Mouse (Mus musculus) olfactory bulb, adult 2 months (tissue): ENCODE measurements around the gene Sema3d. TPM values are rescaled to one million over a fixed set of nuclear protein-coding genes. Genes with fewer than 3 reads are reported as not detected.

ENCODE experiments used
- H3K27ac ChIP-seq: fragments of 200-500 bp; 2 replicates; pipeline ENCODE4 v1.5.1; 2012; ENCODE audit warnings: low read depth, low read length; ENCODE audit not compliant: insufficient read depth
- H3K4me1 ChIP-seq: fragments of 200-500 bp; 2 replicates; pipeline ENCODE4 v1.6.1; 2012; ENCODE audit warnings: low read length; ENCODE audit not compliant: control insufficient read depth, insufficient read depth
- H3K4me3 ChIP-seq: fragments of 200-500 bp; 2 replicates; pipeline ENCODE4 v1.5.1; 2012; ENCODE audit warnings: mild to moderate bottlenecking, low read depth, low read length, moderate library complexity; ENCODE audit not compliant: insufficient read depth
- CTCF ChIP-seq: fragments of 200-500 bp; IDR thresholded peaks from 2 replicates; pipeline ENCODE4 v1.5.1; 2012; ENCODE audit warnings: low read depth, mild to moderate bottlenecking, low read length, moderate library complexity; ENCODE audit not compliant: insufficient read depth
- POLR2A ChIP-seq: fragments of 200-500 bp; IDR thresholded peaks from 2 replicates; pipeline ENCODE4 v1.6.1; 2012; ENCODE audit warnings: mild to moderate bottlenecking, low read depth, low read length, moderate library complexity; ENCODE audit not compliant: insufficient read depth
- WGBS: fragments of 180-500 bp; shearing (Covaris S2); methylation state at CpG from one replicate; pipeline ENCODE4 v1.1.7; 2018; 5-methylcytosine and 5-hydroxymethylcytosine counted together
- polyA plus RNA-seq: library from polyadenylated mRNA; stranded (reverse); fragments of >200 nt; gene quantifications from 2 replicates; pipeline ENCODE4 v1.2.4, GENCODE M21; 2012; ENCODE audit warnings: low replicate concordance; ENCODE audit not compliant: missing spikeins, insufficient read depth, insufficient read length

Gene Sema3d
- polyA plus RNA-seq: not detected in 2 replicates

DNA sequence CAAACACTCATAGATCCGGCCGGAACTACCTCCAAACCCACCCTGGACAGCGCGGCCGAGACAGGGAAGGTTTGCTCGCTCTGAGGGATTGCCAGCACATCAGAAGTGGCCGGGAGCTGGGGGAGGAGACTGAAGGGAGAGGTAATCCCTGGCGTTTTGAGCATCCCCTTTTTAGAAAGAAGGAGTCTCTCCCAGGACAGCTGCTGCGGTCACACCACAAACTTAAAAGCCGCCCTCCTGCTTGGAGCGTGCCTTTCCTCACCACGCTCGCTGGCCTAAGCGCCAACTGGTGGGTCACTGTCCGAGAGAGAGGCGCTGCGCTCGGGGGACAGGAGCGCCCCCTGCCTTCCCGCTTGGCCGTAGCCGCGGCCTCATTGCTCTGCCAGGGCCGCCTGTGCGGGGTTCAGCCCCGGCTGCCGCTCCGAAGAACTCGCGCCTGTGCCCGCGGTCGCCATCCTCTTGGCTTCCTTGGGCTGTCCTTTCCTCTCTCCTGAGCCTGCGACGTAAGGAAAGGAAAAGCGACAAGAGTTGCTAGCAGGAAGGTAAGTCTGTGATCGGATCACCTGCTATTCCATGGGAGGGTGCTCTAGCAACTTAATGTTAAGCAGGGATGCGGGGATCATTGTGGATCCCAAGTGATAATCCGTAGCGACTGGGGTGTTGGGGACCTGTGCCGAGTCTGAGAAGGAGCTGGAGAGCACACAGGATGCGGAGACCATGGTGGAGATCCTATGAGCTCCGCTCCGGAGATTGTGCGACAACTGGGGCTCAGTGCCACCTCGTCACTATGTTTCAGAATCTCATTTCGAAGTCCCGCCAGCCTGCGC, at the start of gene Sema3d:
Gene Sema3d (plus strand): TSS at position 253 of the 827 bp plus-strand sequence.
- H3K27ac ChIP-seq: no peak within 1 kb of the TSS
- WGBS: 1% methylated on average over 49 of the region's 49 CpGs
- H3K4me3 ChIP-seq: peak within 1 kb of the TSS; percentile 50

DNA sequence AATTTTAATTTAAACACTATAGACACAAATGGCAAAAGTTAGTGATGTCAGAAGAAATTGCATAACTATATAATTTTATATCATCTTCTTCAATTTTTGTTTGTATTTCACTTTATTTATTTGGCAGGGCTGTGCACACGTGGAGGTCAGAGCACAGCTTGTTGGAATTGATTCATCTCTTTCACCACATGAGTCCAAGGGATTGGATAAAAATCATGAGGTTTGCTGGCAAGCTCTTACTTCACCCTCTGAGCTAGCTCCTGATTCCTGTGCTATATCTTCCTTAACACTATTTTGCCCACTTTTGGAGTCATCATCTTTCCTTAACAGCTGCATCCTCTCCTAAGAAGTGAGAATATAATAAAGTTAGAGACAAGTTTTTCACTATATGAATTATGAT, 5.9 kb upstream of the Sema3d start:
- 62% methylated on average over 1 of the region's 1 CpGs for WGBS
- Histone ChIP-seq H3K4me3 (no peak overlapping the region), H3K4me1 (no peaks in the 10 kb centered on the region), H3K27ac (no peak overlapping the region)
- TF ChIP-seq POLR2A (no peak), CTCF (no peak)

More for the DNA sequence above, at the start of gene Sema3d:
- peaks cover 14% of the 10 kb centered on the region for H3K4me1 ChIP-seq
- TF ChIP-seq POLR2A: no peak
- TF ChIP-seq CTCF: peak; percentile 70

DNA sequence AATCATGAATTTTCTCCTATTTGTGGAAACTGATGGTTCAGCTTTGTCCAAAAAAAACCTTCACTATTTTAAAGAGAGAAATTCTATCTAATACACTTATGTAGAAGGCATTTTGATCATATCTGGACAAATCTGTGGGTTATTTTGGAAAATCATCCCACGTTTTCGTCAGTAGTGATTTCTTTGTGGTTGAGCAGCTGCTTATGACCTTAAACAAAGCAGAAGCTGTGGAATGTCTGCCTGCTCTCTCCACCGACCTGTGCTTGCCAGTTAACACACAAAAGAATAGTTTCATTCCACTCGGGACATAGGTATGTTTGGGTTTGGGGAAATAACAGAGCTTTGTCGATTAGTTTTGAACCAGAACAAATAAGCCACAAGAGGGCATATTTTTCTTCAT, 4.3 kb upstream of the Sema3d start:
- Histone ChIP-seq H3K4me3 (no peak overlapping the region), H3K27ac (no peak overlapping the region), H3K4me1 (peaks cover 9% of the 10 kb centered on the region)
- 53% methylated on average over 5 of the region's 5 CpGs for WGBS
- TF ChIP-seq POLR2A (no peak), CTCF (no peak)

DNA sequence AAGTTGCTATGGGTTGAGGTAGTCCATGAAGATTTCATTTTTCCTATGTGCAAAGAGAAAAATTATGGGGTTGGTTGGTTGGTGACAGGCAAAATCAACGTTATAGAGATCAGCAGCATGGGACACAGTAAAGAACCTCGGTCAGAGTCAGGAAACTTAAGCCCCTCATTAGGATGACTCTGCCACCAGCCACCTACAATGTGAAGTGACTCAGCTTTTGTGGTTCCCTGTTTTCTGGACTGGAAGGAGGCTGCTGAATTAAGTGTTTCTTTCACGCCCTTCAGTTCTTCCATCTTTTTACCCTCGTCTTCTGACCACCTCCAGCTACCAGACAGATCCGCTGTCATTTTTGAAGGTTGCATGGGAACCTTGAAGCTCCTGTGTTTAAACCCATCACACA, 1.2 kb upstream of the Sema3d start:
- no peak overlapping the region for H3K27ac ChIP-seq
- 66% methylated on average over 5 of the region's 5 CpGs for WGBS
- H3K4me1 ChIP-seq: peaks cover 14% of the 10 kb centered on the region
- H3K4me3 ChIP-seq: no peak overlapping the region
- no peak for TF ChIP-seq CTCF
- no peak for TF ChIP-seq POLR2A

DNA sequence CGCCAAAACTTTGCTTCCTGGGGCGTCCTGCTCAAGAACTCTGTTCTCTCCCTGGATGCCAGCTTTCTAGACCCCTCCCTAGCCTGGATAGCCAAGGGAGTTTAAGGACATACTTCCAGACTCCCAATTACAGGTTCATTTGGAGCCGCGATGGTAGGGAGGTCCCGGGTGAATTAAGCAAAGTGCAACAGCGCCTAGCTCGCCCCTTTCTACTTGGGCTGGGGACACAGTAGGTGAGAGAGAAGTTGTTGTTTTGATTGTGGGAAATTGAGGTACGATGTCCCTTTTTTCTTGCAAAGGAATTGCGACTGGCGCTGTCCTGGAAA, 738 bp downstream of the Sema3d start:
- TF ChIP-seq POLR2A: no peak
- no peak for TF ChIP-seq CTCF
- 1% methylated on average over 10 of the region's 10 CpGs for WGBS
- H3K4me3 ChIP-seq: peak overlapping the region; percentile 50
- H3K4me1 ChIP-seq: peaks cover 14% of the 10 kb centered on the region
- H3K27ac ChIP-seq: no peak overlapping the region

DNA sequence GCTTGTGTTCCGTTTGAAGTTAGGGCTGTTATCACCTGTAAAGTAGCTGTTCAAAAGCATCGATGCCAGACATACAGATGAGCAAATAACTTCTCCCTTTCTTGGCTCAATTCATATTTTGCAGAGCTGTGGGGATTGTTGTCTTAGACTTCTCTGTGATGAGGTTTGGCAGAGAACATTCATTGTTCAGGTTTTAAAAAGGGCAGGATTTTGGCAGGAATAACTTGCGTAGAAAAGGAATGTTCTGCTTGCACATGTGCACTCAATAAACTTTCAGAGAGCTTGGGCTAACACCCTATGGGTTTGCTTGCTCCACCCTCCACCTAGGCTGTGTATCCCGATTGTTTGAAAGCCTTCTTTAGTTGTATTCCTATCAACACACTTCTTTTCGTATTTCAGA, 9.5 kb downstream of the Sema3d start:
- no peak overlapping the region for H3K4me3 ChIP-seq
- H3K4me1 ChIP-seq: no peaks in the 10 kb centered on the region
- no peak overlapping the region for H3K27ac ChIP-seq
- no peak for TF ChIP-seq CTCF
- TF ChIP-seq POLR2A: no peak
- 67% methylated on average over 5 of the region's 5 CpGs for WGBS

DNA sequence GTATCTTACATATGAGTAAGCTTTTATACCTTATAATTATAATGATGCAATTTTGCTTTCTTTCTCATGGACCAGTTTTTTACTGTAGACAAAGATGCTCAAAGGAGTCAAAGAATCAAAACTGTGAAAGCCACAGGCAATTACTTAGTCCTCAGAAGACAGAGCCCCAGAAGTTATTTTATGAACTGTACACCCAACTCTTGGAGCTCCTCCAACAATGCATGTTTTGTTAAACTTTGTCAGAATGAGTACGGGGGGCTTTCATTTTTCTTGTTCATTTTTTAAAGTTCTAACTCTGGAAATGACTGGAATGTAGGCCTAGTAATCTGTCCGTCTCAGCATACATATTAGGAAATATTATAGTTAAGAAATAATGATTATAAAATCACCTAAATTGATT, 16.1 kb downstream of the Sema3d start:
- Histone ChIP-seq H3K4me1 (no peaks in the 10 kb centered on the region), H3K4me3 (no peak overlapping the region), H3K27ac (no peak overlapping the region)
- 82% methylated on average over 2 of the region's 2 CpGs for WGBS
- TF ChIP-seq POLR2A: no peak
- TF ChIP-seq CTCF: no peak

DNA sequence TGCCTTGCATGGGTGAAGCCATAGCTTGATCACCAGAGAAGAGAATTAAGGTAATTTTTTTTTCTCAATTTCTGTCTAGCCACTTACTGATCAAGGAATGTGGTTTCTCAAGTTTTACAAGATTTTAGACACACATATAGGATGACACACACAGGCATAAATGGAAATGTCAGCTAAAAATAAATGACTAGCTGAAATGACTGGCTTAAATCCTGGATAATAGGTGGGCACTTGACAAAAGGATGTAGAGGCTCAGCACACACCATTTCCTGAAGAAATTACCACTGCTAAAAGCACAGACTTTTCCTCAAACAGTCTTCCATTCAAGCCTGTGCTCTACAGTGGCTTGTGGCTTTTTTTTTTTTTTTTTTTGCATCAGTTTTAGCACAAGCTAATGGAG, 21.0 kb downstream of the Sema3d start:
- Histone ChIP-seq H3K27ac (no peak overlapping the region), H3K4me3 (no peak overlapping the region)
- TF ChIP-seq POLR2A (no peak), CTCF (no peak)

DNA sequence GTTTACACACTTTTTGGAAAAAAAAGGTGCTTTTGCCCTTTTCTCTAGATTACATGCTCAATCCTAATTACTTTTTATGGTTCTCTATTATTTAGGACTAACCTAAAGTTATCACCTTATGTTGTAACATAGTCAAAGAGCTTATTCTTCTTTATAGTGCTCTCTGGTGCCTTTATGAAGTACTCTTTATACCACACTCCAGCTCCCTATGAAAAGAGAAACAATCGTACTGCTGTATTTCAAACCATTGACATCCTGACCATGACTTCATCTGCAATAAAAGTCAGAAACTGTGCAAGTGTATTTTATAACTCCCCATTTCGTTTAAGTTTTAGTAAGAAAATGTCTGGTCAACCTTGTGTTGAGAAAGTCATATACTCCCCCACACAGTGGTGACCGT, 29.4 kb downstream of the Sema3d start:
- H3K27ac ChIP-seq: no peak overlapping the region
- no peaks in the 10 kb centered on the region for H3K4me1 ChIP-seq
- 83% methylated on average over 3 of the region's 3 CpGs for WGBS
- TF ChIP-seq POLR2A (no peak), CTCF (no peak)
- no peak overlapping the region for H3K4me3 ChIP-seq

More for the DNA sequence above, 21.0 kb downstream of the Sema3d start:
- H3K4me1 ChIP-seq: no peaks in the 10 kb centered on the region
